Mouse (Mus musculus) bone marrow macrophage, adult 2 months (primary cell): Measurements from ENCODE around the gene Bcap29.

Source experiments
- CTCF ChIP-seq: IDR thresholded peaks from 2 replicates; pipeline ENCODE4 v1.5.1; 2012; ENCODE audit warnings: low read depth, mild to moderate bottlenecking, low read length, moderate library complexity
- POLR2A ChIP-seq: IDR thresholded peaks from 2 replicates; pipeline ENCODE4 v1.6.1; 2012; ENCODE audit warnings: mild to moderate bottlenecking, low read depth, low read length, borderline replicate concordance

GRCm38 (mm10) chr12:31633970-31634342 lies 502 bp downstream of the Bcap29 start:
- TF ChIP-seq CTCF (no peak), POLR2A (no peak)
